Mouse (Mus musculus) C3H10T1/2 (cell line): ENCODE data around the gene Ajap1. TPM values are rescaled to one million over a fixed set of nuclear protein-coding genes. Genes with fewer than 3 reads are reported as not detected.

ENCODE experiments used
- polyA plus RNA-seq, 2 experiments: library from polyadenylated mRNA; unstranded; fragments of >200 nt; fragmentation: generic; extraction: Trizol; gene quantifications; one replicate each; pipeline ENCODE4 v1.2.1; 2012; ENCODE audit warnings: missing spikeins in 2 of 2

Ajap1 gene
- not detected for polyA plus RNA-seq

GRCm38 (mm10) chr4:153482459-153483338, at the start of gene Ajap1:
Gene Ajap1 (minus strand): TSS chr4:153482811.

